Mouse (Mus musculus): ENCODE results near the gene Snrnp27.

GRCm38 (mm10) chr6:86653026-86653425 is 31.3 kb downstream of the Snrnp27 start:
- TF ChIP-seq CTCF (IDR thresholded peaks at IDR 0.05; ENCODE audit: borderline replicate concordance, control insufficient read depth, extremely low read depth, insufficient read depth, low read length, poor library complexity) (no peak), POLR2A (IDR thresholded peaks at IDR 0.05; ENCODE audit: control insufficient read depth, extremely low read depth, insufficient read depth, low read length, poor library complexity) (no peak)

Measured in thymus, adult 2 months (tissue).